Mouse (Mus musculus) intestine, postnatal 0 days (tissue): ENCODE measurements around the gene Snx15. TPM values are rescaled to one million over a fixed set of nuclear protein-coding genes. Genes with fewer than 3 reads are reported as not detected.

ENCODE experiments used
- ATAC-seq: fragments of 200-750 bp; cut with Nextera tagmentation; 2 replicates; pipeline ENCODE4 v1.8.0; 2017; ENCODE audit warnings: mild to moderate bottlenecking, moderate TSS enrichment, moderate library complexity
- H3K27ac ChIP-seq: fragments of 300-500 bp; sonication (generic); 2 replicates; pipeline ENCODE4 v1.5.1; 2014; ENCODE audit warnings: mild to moderate bottlenecking, low read depth, low read length, moderate library complexity
- H3K27me3 ChIP-seq: fragments of 300-500 bp; sonication (generic); replicated peaks from 2 replicates; pipeline ENCODE4 v1.6.1; 2014; ENCODE audit warnings: low read length, mixed read lengths; ENCODE audit not compliant: control insufficient read depth, insufficient read depth
- H3K36me3 ChIP-seq: fragments of 300-500 bp; sonication (generic); 2 replicates; pipeline ENCODE4 v1.6.1; 2014; ENCODE audit warnings: mild to moderate bottlenecking, moderate library complexity; ENCODE audit not compliant: control insufficient read depth, insufficient read depth
- H3K4me1 ChIP-seq: fragments of 300-500 bp; sonication (generic); replicated peaks from 2 replicates; pipeline ENCODE4 v1.6.1; 2014; ENCODE audit warnings: antibody characterized with exemption, low read length, mixed read lengths; ENCODE audit not compliant: control insufficient read depth, insufficient read depth
- H3K4me2 ChIP-seq: fragments of 300-500 bp; sonication (generic); replicated peaks from 2 replicates; pipeline ENCODE4 v1.6.1; 2014; ENCODE audit warnings: low read depth, mild to moderate bottlenecking, moderate library complexity
- H3K4me3 ChIP-seq: fragments of 300-500 bp; sonication (generic); 2 replicates; pipeline ENCODE4 v1.5.1; 2014; ENCODE audit warnings: low read depth, low read length
- H3K9ac ChIP-seq: fragments of 300-500 bp; sonication (generic); 2 replicates; pipeline ENCODE4 v1.6.1; 2014; ENCODE audit warnings: mild to moderate bottlenecking, low read depth, low read length
- H3K9me3 ChIP-seq: fragments of 300-500 bp; sonication (generic); 2 replicates; pipeline ENCODE4 v1.6.1; 2016; ENCODE audit warnings: mixed run types; ENCODE audit not compliant: control insufficient read depth
- CTCF ChIP-seq: sonication (generic); IDR thresholded peaks from 2 replicates; pipeline ENCODE4 v1.5.1; 2016; ENCODE audit warnings: low read depth, mild to moderate bottlenecking, control low read depth, antibody characterized with exemption, moderate library complexity
- WGBS: fragments of 180-500 bp; shearing (Covaris S2); extraction: QIAGEN DNeasy Blood & Tissue Kit; methylation state at CpG from one replicate; pipeline ENCODE4 v1.1.7; 2014; 5-methylcytosine and 5-hydroxymethylcytosine counted together
- polyA plus RNA-seq: library from polyadenylated mRNA; unstranded; fragments of >200 nt; fragmentation: Nextera tagmentation; extraction: Ambion mirVana; gene quantifications from 2 replicates; pipeline ENCODE4 v1.2.1, GENCODE M21; 2015

Gene Snx15
- polyA plus RNA-seq, 1 experiment from 2014 or later: 23.3 TPM

GRCm38 (mm10) chr19:6117346-6117985 lies 10.6 kb downstream of the Snx15 start:
- Histone ChIP-seq H3K27ac (peak overlapping the region; percentile 91), H3K4me2 (peak overlapping the region; percentile 98), H3K27me3 (no peaks in the 10 kb centered on the region), H3K4me1 (no peaks in the 10 kb centered on the region; the same call in 1 of the 2 replicates), H3K36me3 (peaks cover 37% of the 10 kb centered on the region), H3K9ac (peak overlapping the region; percentile 78), H3K4me3 (peak overlapping the region; percentile 73), H3K9me3 (no peaks in the 10 kb centered on the region)
- WGBS: 3% methylated on average over 32 of the region's 32 CpGs
- no peak for ATAC-seq
- TF ChIP-seq CTCF: no peak

DNA sequence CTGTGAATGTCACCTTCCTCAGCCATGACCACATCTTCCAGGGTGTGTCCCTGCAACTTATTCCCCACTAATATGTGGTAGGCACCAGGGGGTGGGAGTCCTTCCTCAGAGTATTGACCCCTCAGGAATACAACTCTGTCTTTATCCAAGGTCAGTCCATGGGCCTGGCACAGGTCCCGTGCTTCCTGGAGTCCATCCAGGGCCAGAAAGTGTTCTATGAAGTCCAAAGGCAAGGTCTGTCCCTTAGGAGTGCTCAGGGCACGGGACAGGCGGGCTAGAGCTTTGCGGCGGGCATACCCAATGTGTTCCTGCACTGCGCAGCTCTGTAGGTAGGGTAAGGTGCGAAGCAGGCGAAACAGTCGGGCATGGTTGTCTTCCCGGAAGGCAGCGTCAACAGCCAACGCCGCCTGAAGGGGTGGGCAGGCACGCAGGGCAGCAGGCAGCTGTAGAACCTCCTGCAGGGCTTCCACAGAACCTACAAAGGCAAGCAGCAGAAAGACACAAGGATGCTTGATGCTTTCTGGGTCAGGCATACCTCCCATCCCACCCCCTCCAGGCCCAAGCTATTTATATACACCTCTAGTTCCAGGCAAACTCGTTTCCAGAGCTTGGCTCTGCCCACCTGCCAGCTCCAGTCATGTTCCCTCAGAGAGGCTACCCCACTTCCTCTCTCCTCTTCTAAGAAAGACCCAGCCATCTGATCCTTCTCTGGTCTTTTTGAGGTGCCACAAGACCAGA lies 11.8 kb downstream of the Snx15 start:
- Histone ChIP-seq H3K4me3 (no peak overlapping the region), H3K36me3 (peaks cover 41% of the 10 kb centered on the region), H3K4me2 (no peak overlapping the region; the same call in 1 of the 2 replicates), H3K27me3 (no peaks in the 10 kb centered on the region), H3K9ac (no peak overlapping the region), H3K27ac (no peak overlapping the region), H3K9me3 (no peaks in the 10 kb centered on the region), H3K4me1 (no peaks in the 10 kb centered on the region; the same call in 1 of the 2 replicates)
- 87% methylated on average over 15 of the region's 15 CpGs for WGBS
- no peak for ATAC-seq
- TF ChIP-seq CTCF: no peak

DNA sequence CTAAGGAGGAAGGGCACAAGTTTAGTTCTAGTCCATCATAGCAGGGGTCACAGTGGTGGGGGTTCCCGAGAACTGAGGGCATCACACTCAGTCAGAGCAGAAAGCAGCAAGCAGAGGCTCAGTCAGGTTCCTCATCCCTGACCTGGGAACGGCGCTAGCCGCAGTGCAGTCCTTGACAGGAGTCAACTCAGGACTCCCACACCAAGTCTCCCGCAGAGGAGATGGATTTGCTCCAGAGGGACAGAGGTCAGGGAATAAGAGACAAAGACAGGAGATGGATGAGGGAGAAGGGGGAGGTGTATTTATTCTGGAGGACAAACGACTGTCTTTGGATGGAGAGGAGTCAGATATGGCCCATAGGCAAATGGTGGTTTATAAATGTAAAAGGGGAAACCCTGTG lies 15.0 kb downstream of the Snx15 start:
- Histone ChIP-seq H3K27ac (no peak overlapping the region), H3K4me1 (no peaks in the 10 kb centered on the region; the same call in 1 of the 2 replicates), H3K9ac (no peak overlapping the region), H3K36me3 (peaks cover 45% of the 10 kb centered on the region), H3K4me2 (no peak overlapping the region), H3K9me3 (no peaks in the 10 kb centered on the region), H3K4me3 (no peak overlapping the region), H3K27me3 (no peaks in the 10 kb centered on the region)
- no peak for TF ChIP-seq CTCF
- 51% methylated on average over 6 of the region's 6 CpGs for WGBS
- ATAC-seq: no peak

GRCm38 (mm10) chr19:6105586-6105985 lies 22.5 kb downstream of the Snx15 start, which contains the start of gene Naaladl1:
Gene Naaladl1, plus strand, starts transcription at chr19:6105782.
- 46% methylated on average over 7 of the region's 7 CpGs for WGBS
- peak; percentile 40; the same call in 1 of the 2 replicates for ATAC-seq
- Histone ChIP-seq H3K4me3 (peak within 1 kb of the TSS; percentile 36), H3K36me3 (peaks cover 5% of the 10 kb centered on the region; the same call in 1 of the 2 replicates), H3K9me3 (no peaks in the 10 kb centered on the region), H3K27me3 (no peaks in the 10 kb centered on the region), H3K4me2 (peak within 1 kb of the TSS; percentile 63), H3K27ac (peak within 1 kb of the TSS; percentile 50), H3K9ac (no peak within 1 kb of the TSS), H3K4me1 (0 out of 2 replicates have a peak, but pooled peaks cover 5% of the 10 kb centered on the region)
- TF ChIP-seq CTCF: no peak

GRCm38 (mm10) chr19:6104476-6104875 lies 23.6 kb downstream of the Snx15 start:
- Histone ChIP-seq H3K36me3 (peaks cover 5% of the 10 kb centered on the region; the same call in 1 of the 2 replicates), H3K27ac (peak overlapping the region; percentile 31; the same call in 1 of the 2 replicates), H3K4me3 (no peak overlapping the region), H3K4me1 (0 out of 2 replicates have a peak, but pooled peaks cover 5% of the 10 kb centered on the region), H3K9me3 (no peaks in the 10 kb centered on the region), H3K9ac (no peak overlapping the region), H3K27me3 (no peaks in the 10 kb centered on the region), H3K4me2 (peak overlapping the region; percentile 63; the same call in 1 of the 2 replicates)
- 34% methylated on average over 4 of the region's 4 CpGs for WGBS
- no peak for TF ChIP-seq CTCF
- peak; percentile 41 for ATAC-seq

DNA sequence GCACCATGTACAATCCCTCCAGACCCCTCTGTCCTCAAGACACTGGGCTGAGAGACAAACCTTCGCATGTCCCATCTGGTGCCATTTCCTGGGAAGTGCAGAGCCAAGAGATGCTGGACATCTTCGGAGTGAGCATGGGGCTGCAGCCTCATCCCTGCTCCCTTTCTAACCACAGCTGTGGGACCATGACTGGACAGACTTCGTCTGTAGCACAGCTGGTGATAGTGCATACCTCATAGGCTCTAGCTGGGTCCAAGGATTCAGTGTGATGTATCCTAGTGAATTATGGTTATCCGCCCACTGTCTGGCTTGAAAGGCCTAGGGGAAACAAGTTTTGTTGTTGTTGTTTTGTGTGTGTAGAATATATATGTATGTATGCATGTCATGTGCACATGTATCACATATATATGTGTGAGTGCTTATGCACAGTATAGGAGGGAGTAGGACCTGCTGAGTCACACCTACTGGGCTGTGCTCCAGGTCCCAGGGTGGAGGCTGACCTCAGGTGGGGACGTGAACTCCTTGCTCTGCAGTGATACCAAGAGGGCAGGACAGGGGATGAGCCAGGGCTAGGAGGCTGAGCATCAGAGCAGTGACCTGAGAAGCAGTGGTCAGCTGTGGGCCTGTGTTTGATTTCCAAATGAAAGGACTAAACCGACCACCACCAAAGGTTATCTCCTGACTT lies 25.8 kb downstream of the Snx15 start:
- Histone ChIP-seq H3K9ac (no peak overlapping the region), H3K9me3 (no peaks in the 10 kb centered on the region), H3K4me3 (no peak overlapping the region), H3K4me1 (0 out of 2 replicates have a peak, but pooled peaks cover 5% of the 10 kb centered on the region), H3K27me3 (no peaks in the 10 kb centered on the region), H3K4me2 (no peak overlapping the region), H3K27ac (no peak overlapping the region), H3K36me3 (no peaks in the 10 kb centered on the region)
- ATAC-seq: no peak
- no peak for TF ChIP-seq CTCF
- WGBS: 74% methylated on average over 6 of the region's 6 CpGs
